Mouse (Mus musculus): ENCODE measurements around the gene Slc25a45. TPM values are rescaled to one million over a fixed set of nuclear protein-coding genes. Genes with fewer than 3 reads are reported as not detected.
A peak's percentile ranks its signal among the peaks of the same experiment; 100 is the strongest.

Gene Slc25a45
- 3.2 and 4.2 TPM in 2 replicates for polyA plus RNA-seq (2015; fragmentation: Nextera tagmentation; extraction: Ambion mirVana)

DNA sequence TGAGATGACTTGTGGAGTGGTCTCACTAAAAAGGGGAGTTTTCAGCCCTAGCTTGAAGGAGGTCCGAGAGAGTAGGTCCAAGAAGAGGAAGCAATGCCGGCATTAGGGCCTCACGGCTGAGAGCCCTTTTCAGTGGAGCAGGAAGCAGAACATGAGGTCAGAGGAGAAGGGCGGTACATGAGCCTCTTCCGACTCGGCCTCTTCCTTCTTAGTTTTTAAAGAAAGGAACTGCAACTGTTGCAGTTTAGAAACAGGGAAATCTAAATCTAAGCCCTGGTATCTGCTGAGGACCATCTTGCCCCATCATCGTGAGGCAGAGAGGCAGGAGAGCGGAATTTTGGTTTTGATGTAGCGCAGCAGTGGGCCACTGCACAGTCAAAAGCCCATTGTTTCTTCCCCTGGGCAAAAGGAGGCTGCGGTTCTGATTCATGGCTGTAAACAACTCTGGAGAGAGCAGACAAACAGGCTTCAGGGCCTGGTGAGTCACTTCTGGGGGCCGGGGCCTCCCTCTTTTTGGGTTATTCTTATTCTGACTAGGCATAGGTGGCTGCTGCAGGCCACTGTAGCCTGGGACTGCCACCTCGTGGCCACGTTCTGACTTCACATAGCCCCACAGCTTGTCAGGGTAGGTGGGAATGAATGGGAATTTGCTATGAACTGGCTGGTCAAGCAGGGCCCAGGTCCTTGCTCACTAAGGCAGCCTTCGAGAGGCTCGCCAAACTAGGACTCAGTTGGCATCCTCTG, at the start of gene Slc25a45:
Gene Slc25a45, plus strand, starts transcription at position 191 of the 744 bp plus-strand sequence.
- peak within 1 kb of the TSS; percentile 43 for H3K4me2 ChIP-seq
- H3K9me3 ChIP-seq (replicated peaks): no peaks in the 10 kb centered on the region
- no peaks in the 10 kb centered on the region for H3K36me3 ChIP-seq
- peak within 1 kb of the TSS; percentile 27 for H3K9ac ChIP-seq
- peak within 1 kb of the TSS; percentile 22 for H3K4me3 ChIP-seq
- H3K27ac ChIP-seq: peak within 1 kb of the TSS; percentile 65
- ATAC-seq (replicated peaks; ENCODE audit: insufficient number of reproducible peaks, insufficient read depth, low FRiP score, low read depth): peak; percentile 53
- H3K27me3 ChIP-seq: no peaks in the 10 kb centered on the region
- peaks cover 46% of the 10 kb centered on the region for H3K4me1 ChIP-seq (replicated peaks)
- 41% methylated on average over 15 of the region's 15 CpGs for WGBS

GRCm38 (mm10) chr19:5828155-5828554, 49.5 kb upstream of the Slc25a45 start:
- H3K9ac ChIP-seq: no peak overlapping the region
- no peak overlapping the region for H3K4me3 ChIP-seq
- no peaks in the 10 kb centered on the region for H3K9me3 ChIP-seq (replicated peaks)
- no peak overlapping the region for H3K4me2 ChIP-seq
- H3K27me3 ChIP-seq: no peaks in the 10 kb centered on the region
- no peak for ATAC-seq (replicated peaks; ENCODE audit: insufficient number of reproducible peaks, insufficient read depth, low FRiP score, low read depth)
- no peaks in the 10 kb centered on the region for H3K36me3 ChIP-seq
- WGBS: 84% methylated on average over 3 of the region's 3 CpGs
- peak overlapping the region; percentile 91 for H3K27ac ChIP-seq
- H3K4me1 ChIP-seq (replicated peaks): peaks cover 52% of the 10 kb centered on the region

DNA sequence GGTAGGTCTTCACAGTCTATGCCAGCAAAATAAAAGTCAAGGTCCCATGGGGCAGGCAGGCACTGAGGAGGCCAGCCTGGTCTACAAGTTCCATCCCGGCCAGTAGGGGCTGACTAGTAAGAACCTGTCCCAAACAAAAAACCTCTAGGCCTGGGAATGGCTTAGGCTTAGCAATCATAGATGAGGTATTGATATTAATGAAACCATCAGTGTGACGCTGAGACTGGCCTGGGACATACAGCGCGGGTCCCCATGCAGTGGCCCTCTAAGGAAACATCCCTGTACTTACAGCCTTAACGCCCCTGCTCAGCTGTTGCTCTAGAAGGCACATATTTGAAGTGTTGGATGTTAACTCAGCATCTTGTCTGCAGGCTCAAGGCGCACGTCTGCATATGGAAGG, 48.7 kb upstream of the Slc25a45 start:
- Histone ChIP-seq H3K4me1 (replicated peaks) (peaks cover 48% of the 10 kb centered on the region), H3K36me3 (no peaks in the 10 kb centered on the region), H3K9ac (no peak overlapping the region), H3K4me2 (no peak overlapping the region), H3K27ac (no peak overlapping the region), H3K9me3 (replicated peaks) (no peaks in the 10 kb centered on the region), H3K4me3 (no peak overlapping the region), H3K27me3 (no peaks in the 10 kb centered on the region)
- no peak for ATAC-seq (replicated peaks; ENCODE audit: insufficient number of reproducible peaks, insufficient read depth, low FRiP score, low read depth)
- 91% methylated on average over 7 of the region's 7 CpGs for WGBS

DNA sequence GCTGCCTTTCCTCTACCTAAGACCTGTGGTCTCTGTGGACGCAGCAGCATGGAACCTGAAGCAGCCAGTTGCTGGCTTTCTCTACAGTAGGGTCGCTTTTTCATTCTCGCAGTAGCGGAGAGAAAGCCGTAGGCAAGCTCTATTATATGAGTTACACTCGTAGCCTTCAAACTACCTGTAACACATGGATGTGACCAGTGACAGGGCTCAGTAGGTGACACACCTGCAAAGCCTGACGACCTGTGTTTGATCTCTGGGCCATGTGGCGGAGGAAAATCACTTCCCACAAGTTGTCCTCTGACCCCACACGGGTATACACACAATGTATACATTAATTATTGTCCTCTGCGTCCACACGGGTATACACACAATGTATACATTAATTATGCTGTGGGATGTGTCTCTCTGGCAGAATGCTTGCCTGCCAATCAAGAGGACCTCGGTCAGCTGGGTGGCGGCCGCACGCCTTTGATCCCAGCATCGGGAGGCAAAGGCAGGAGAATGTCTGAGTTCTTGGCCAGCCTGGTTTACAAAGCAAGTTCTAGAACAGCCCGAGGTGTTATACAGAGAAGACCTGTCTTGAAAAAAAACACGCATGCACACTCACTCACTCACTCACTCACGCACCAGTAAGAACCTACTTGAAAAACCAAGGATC, 47.5 kb upstream of the Slc25a45 start:
- Histone ChIP-seq H3K9me3 (replicated peaks) (no peaks in the 10 kb centered on the region), H3K27me3 (no peaks in the 10 kb centered on the region), H3K4me1 (replicated peaks) (peaks cover 36% of the 10 kb centered on the region), H3K4me3 (no peak overlapping the region), H3K36me3 (no peaks in the 10 kb centered on the region), H3K4me2 (no peak overlapping the region), H3K27ac (no peak overlapping the region), H3K9ac (no peak overlapping the region)
- WGBS: 86% methylated on average over 19 of the region's 19 CpGs
- no peak for ATAC-seq (replicated peaks; ENCODE audit: insufficient number of reproducible peaks, insufficient read depth, low FRiP score, low read depth)

DNA sequence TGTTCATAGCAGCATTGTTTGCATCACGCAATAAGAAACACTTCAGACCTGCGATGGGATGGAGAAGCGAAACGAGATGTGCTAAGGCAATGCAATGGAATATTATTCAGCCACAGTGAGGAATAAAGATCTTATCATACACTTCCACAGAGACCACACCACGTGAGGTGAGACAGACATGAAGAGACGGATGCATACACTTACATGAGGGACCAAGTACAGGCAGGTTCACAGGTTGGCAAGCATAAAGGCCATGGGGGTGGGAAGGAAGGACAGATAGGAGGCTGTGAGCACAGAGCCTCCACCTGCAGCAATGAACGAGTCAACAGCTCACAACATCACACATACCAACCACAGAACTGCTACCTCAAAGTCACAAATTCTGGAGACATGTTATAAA, 46.8 kb upstream of the Slc25a45 start:
- Histone ChIP-seq H3K36me3 (no peaks in the 10 kb centered on the region), H3K9me3 (replicated peaks) (no peaks in the 10 kb centered on the region), H3K27ac (no peak overlapping the region), H3K27me3 (no peaks in the 10 kb centered on the region), H3K4me2 (no peak overlapping the region), H3K4me1 (replicated peaks) (peaks cover 32% of the 10 kb centered on the region), H3K4me3 (no peak overlapping the region), H3K9ac (no peak overlapping the region)
- no peak for ATAC-seq (replicated peaks; ENCODE audit: insufficient number of reproducible peaks, insufficient read depth, low FRiP score, low read depth)
- WGBS: 89% methylated on average over 7 of the region's 7 CpGs

DNA sequence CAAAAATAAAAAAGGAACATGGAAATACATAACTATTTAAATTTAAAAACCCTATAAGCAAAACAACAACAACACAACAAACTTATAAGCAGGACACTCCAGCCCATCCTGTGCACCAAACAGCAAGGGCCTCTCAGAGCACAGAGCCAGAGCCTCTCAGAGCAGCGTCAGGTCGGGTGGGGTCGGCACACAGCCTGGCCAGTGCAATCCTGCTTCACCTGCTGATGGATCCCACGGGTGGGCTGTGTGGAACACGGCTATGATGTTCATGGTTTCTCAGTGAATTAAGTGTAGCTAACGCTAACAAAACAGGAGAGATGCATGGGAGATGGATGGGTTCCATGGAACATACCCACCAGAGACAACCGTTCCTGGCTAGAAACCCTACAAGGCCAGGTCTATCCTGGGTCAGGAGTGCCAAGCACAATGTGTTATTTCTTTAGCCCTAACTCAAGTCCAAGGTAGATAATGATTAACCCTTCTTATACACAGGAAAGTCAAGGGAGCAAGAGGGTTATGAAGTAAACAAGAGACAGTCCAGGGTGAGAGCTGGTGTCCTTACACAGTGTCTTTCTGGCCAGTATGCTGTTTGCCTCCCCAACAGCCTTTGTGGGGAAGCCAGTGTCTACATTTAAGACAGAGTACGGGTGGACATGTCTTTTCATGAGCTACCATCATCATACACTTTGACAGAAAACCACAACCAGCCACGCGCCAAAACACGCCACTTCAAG, 46.2 kb upstream of the Slc25a45 start:
- no peak for ATAC-seq (replicated peaks; ENCODE audit: insufficient number of reproducible peaks, insufficient read depth, low FRiP score, low read depth)
- Histone ChIP-seq H3K9me3 (replicated peaks) (no peaks in the 10 kb centered on the region), H3K36me3 (no peaks in the 10 kb centered on the region), H3K4me1 (replicated peaks) (peaks cover 28% of the 10 kb centered on the region), H3K4me3 (no peak overlapping the region), H3K9ac (no peak overlapping the region), H3K27me3 (no peaks in the 10 kb centered on the region), H3K4me2 (no peak overlapping the region), H3K27ac (no peak overlapping the region; the same call in 1 of the 2 replicates)
- 82% methylated on average over 11 of the region's 11 CpGs for WGBS

GRCm38 (mm10) chr19:5831958-5832320, 45.7 kb upstream of the Slc25a45 start:
- no peak for ATAC-seq (replicated peaks; ENCODE audit: insufficient number of reproducible peaks, insufficient read depth, low FRiP score, low read depth)
- H3K4me3 ChIP-seq: no peak overlapping the region
- H3K4me1 ChIP-seq (replicated peaks): peaks cover 26% of the 10 kb centered on the region
- H3K27me3 ChIP-seq: no peaks in the 10 kb centered on the region
- no peaks in the 10 kb centered on the region for H3K36me3 ChIP-seq
- no peak overlapping the region for H3K4me2 ChIP-seq
- no peaks in the 10 kb centered on the region for H3K9me3 ChIP-seq (replicated peaks)
- peak overlapping the region; percentile 40; the same call in 1 of the 2 replicates for H3K27ac ChIP-seq
- no peak overlapping the region for H3K9ac ChIP-seq
- 77% methylated on average over 4 of the region's 4 CpGs for WGBS

- peak overlapping the region; percentile 40; the same call in 1 of the 2 replicates for H3K27ac ChIP-seq
- H3K36me3 ChIP-seq: no peaks in the 10 kb centered on the region
- no peak overlapping the region for H3K4me2 ChIP-seq
- H3K4me1 ChIP-seq (replicated peaks): peaks cover 24% of the 10 kb centered on the region
- ATAC-seq (replicated peaks; ENCODE audit: insufficient number of reproducible peaks, insufficient read depth, low FRiP score, low read depth): no peak
- H3K4me3 ChIP-seq: no peak overlapping the region
- H3K27me3 ChIP-seq: no peaks in the 10 kb centered on the region
- H3K9ac ChIP-seq: no peak overlapping the region
- 46% methylated on average over 6 of the region's 6 CpGs for WGBS
- no peaks in the 10 kb centered on the region for H3K9me3 ChIP-seq (replicated peaks)
Measured at GRCm38 (mm10) chr19:5832326-5832725, 45.3 kb upstream of the Slc25a45 start.

GRCm38 (mm10) chr19:5833287-5834100, 44.1 kb upstream of the Slc25a45 start:
- Histone ChIP-seq H3K9ac (no peak overlapping the region), H3K27me3 (no peaks in the 10 kb centered on the region), H3K4me1 (replicated peaks) (peaks cover 23% of the 10 kb centered on the region), H3K4me3 (no peak overlapping the region), H3K36me3 (no peaks in the 10 kb centered on the region), H3K9me3 (replicated peaks) (no peaks in the 10 kb centered on the region), H3K27ac (no peak overlapping the region), H3K4me2 (no peak overlapping the region)
- WGBS: 84% methylated on average over 10 of the region's 10 CpGs
- no peak for ATAC-seq (replicated peaks; ENCODE audit: insufficient number of reproducible peaks, insufficient read depth, low FRiP score, low read depth)

DNA sequence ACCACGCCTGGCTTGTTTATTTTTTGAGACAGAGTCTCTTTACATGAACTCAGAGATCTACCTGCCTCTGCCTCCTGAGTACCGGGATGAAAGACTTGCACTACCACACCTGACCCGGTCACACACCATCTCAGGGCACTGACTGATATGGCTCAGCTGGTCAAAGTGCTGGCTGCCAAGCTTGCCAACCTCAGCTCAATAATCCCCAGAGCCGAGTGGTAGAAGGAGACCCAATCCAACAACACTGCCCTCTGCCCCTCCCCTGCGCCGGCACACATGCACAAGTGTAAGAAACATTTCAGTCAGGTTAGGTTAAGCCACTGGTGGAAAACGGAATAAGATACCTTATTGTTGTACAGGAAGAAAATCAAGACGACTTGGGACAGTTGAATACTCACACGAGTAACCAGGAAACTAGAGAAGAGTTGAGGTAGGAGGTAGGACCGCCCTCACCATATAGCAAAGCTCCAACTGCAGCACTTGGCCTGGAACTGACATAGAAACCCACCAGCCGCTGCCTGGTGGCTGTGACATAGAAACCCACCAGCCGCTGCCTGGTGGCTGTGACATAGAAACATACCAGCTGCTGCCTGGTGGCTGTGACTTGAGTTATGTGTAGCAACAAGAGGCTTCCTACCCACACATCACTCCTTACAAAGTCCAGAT, 43.2 kb upstream of the Slc25a45 start:
- no peaks in the 10 kb centered on the region for H3K36me3 ChIP-seq
- peaks cover 23% of the 10 kb centered on the region for H3K4me1 ChIP-seq (replicated peaks)
- H3K9me3 ChIP-seq (replicated peaks): no peaks in the 10 kb centered on the region
- H3K9ac ChIP-seq: no peak overlapping the region
- no peak overlapping the region for H3K4me3 ChIP-seq
- H3K4me2 ChIP-seq: no peak overlapping the region
- no peak for ATAC-seq (replicated peaks; ENCODE audit: insufficient number of reproducible peaks, insufficient read depth, low FRiP score, low read depth)
- WGBS: 88% methylated on average over 12 of the region's 12 CpGs
- no peaks in the 10 kb centered on the region for H3K27me3 ChIP-seq
- no peak overlapping the region for H3K27ac ChIP-seq

Data from heart, embryonic 15.5 days (tissue).